Mouse (Mus musculus) left cerebral cortex, adult 9 months (tissue): Measurements from ENCODE around the gene Noct.

ENCODE experiments used
- DNase-seq, 2 experiments: peaks; one replicate each; pipeline ENCODE4 v3.0.0; 2022; ENCODE audit warnings: low spot score in 2 of 2

Noct gene

DNA sequence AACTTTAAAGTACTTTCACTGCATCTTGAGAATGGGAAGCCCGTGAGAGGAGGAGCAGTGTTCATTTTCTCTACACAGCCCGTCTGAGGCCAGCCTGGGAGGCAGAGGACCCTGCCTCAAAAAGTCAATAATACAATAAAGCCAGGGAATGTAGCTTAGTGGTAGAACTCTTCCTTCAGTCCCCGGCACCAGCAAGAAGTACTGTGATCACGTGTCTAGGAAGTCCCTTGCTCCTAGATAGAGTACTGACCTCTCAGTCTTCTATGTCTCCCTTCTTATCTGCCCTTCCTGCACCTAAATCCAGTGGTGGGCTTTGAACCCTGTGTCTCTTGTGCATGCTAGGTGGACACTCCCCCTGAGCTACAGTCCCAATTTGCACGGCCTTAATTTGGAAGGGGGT, 6.6 kb downstream of the Noct start:
- DNase-seq, result no peak

- DNase-seq, result no peak
Observed at GRCm38 (mm10) chr3:51231499-51231898, 7.3 kb downstream of the Noct start.

- DNase-seq, result no peak
Observed at GRCm38 (mm10) chr3:51232205-51232910, 8.1 kb downstream of the Noct start.

DNA sequence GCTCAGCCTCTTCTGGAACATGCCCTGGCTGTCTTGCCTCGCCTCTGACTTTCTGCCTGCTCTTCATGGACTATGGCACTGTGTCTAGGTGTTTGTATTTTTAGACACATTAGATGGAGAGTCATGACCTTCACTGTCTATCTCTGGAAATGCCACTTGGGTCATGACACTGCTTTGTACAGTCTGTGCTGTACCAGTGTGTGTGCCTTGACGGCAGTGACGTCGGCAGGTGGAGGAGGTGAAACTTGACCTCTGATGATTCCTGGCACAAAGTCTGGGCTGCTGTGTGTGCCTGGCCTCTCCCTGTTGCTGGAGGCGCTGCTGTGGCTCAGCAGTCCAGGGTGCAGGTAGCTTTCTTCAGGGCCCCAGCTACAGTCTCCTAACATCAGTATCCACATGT, 9.2 kb downstream of the Noct start:
- DNase-seq, result no peak

GRCm38 (mm10) chr3:51233918-51234751, 9.9 kb downstream of the Noct start:
- peak; percentile 33 to 84 for DNase-seq

DNA sequence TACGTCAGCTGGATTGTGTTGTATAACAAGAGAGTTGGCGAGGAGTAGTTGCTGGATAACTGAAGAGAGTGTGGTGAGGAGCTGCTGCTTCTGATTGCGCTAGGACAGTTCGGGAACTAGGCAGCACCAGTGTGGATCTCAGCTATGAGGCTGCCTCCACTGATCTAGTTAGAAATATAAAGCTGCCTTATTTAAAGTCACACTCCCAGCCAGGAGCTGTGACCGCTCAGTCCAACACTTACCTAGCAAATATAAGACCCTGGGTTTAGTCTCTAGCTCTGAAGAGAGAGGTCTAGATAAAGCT, 10.5 kb downstream of the Noct start:
- DNase-seq, result no peak

GRCm38 (mm10) chr3:51238515-51238914, 14.3 kb downstream of the Noct start:
- no peak for DNase-seq

DNA sequence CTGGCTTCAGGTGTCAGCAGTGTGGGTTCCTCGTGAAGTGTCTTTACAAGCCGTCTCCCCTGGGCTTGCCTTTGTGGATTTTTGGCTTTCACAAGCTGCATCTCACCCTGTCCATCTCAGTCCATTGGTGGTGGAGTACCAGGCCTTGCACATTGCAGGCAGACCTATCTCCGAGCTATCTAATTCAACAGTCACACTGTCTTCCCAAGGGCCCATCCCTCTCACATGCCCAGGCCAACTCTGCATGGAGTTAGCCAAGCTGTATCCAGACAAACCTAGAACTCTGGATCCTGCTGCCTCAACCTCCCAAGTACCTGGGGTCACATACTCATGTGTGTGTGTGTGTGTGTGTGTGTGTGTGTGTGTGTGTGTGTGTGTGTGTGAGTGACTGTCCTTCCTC, 15.3 kb downstream of the Noct start:
- DNase-seq, result no peak

DNA sequence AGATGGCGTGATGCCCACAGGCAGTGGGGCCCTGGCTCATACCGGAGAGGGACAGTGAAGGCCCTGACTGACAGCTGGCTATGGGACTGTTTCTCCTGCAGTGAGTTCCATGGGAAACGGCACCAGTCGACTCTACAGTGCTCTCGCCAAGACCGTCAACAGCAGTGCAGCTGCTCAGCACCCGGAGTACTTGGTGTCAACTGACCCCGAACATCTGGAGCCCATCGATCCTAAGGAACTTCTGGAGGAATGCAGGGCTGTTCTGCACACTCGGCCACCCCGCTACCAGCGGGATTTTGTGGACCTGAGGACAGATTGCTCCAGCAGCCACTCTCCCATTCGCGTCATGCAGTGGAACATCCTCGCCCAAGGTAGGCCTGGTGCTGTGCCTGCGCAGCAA, 23.5 kb downstream of the Noct start:
- no peak for DNase-seq

- no peak for DNase-seq
Observed at GRCm38 (mm10) chr3:51248600-51248999, 24.4 kb downstream of the Noct start.

DNA sequence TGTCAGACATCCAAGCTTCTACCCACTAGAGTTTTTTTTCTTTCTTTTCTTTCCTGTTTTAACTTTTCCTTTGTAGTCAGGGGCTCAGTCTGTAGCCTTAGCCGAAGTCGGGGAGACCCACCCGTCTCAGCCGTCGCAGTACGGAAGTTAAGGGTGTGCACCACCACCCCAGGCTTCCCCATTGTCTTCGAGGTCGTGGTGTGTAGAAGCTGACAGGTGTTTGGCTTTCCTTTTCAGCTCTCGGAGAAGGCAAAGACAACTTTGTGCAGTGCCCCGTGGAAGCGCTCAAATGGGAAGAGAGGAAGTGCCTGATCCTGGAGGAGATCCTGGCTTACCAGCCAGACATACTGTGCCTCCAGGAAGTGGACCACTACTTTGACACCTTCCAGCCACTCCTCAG, 25.2 kb downstream of the Noct start:
- DNase-seq, result no peak

- DNase-seq, result no peak
Observed at GRCm38 (mm10) chr3:51249866-51250265, 25.6 kb downstream of the Noct start.

DNA sequence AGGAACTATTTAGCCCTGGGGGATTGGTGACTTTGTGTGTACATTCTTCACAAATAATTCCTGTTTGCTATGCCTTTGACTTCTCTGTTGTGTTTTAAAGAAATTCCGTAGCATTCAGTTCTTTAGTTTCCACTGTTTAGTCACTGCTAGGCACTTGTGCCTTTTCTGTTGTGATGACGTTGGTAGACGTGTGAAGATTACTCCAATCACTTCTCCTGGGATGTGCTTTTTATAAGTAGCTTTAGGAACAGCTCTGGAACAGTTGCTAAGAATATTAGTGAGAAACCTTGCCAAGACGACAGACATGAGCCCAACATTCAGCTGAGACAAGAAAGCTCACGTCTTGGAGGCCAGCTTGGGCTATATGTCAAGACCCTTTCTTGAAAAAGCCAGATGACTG, 26.8 kb downstream of the Noct start:
- no peak for DNase-seq

DNA sequence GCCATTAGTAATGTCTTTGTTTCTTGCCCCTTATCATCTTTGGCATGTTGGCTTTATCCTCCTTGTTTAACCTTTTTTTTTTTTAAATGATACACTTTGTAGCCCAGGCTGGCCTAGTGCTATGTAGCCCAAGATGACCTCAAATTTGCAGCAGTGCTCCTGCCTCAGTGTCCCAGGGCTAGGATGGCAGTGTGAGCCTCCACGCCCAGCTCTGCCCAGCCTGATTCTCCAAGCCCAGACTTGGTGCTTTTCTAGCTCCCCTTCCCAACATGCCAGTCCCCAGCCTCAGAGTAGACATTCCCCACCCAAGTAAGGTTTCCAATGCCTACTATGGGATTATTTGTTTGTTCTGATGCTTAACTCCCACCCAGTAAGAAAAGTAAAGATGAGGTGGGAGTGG, 28.0 kb downstream of the Noct start:
- no peak for DNase-seq

DNA sequence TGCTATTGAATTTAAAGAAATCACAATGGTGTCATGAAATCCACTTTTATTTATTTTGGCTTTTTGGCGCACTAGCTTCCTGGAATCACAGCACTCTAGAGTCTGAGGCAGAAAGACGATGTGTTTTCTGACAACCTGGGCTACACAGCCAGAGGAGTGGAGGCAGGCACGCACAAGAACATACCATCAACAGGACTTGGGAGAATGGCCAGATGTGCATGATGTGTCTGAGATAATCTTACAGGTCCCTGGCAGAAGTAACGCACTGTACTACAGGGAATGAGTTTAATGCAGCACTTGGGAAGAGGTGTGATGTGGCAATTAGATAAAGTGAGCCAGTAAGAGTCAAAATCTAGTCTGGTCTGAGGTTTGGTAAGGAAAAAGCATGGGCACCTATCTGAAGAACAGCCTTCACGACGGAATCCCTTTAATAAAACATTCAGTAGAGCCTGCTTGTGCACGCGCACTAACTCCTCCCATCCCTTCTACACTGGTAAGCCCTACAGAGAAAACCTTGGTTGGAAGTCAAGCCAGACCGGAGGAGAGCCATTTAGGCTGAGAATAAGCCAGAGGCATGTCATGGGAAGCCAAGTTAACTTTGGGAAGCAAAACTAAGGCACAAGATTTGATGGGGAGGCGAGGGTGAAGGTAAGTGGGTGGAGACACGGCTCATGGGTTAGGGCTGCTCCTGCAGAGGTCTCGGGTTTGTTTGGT, 28.6 kb downstream of the Noct start:
- DNase-seq, result no peak

DNA sequence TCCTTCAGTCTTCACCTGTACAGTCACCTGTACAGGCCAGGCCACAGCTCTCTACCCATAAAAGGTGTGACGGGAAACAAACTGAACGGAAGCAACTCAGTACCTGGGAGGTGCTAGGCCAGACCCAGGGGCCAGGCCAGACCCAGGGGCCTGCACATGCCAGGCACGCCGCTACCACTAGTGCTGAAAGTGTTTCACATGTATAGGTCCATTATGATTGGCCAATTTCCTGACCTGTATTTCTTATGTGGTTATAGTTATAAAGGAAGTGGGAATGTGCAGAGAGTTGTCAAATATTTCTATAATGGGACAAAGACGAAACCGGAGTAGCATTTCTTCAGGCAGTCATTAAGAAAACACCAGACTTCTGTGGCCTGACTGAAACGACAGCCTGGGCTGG, 30.5 kb downstream of the Noct start:
- DNase-seq, result no peak

DNA sequence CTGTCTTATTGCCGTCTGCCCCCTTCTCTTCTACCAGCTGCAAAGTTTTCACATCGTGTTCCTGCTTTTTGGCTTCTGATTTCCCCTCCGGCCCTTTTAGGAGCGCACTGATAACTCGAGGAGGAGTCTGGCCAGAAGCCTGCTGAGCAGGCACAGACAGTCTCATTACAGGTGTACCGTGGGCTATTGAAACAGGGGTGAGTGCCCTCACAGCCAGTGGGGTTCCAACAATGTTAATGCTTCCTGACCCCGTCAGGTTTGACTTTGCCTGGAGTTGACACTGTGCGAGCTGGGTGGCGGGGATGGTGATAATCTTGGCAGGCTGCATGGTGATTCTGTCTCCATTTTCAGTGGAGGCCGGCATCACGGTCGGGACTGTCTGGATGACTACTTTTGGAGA, 32.2 kb downstream of the Noct start:
- DNase-seq, result no peak

GRCm38 (mm10) chr3:51258070-51258469, 33.8 kb downstream of the Noct start:
- DNase-seq, result no peak

DNA sequence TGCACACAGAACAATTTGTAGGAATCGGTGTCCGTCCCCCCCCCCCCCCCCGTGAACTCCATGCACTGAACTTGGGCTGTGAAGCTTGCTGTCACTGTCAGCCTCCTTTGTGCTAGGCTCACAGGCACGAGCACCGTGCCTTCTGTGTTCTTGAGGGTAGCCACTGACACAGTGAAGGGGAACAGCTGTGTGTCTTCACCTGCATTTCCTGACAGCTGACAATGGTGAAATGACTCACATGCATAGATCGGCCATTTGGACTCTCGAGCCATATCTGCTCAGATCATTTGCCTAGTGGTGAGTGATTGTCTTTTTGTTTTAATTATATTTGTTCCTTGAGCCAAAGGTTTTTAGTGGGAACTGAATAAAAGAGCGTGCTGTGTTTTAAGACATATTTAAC, 38.7 kb downstream of the Noct start:
- DNase-seq, result no peak

DNA sequence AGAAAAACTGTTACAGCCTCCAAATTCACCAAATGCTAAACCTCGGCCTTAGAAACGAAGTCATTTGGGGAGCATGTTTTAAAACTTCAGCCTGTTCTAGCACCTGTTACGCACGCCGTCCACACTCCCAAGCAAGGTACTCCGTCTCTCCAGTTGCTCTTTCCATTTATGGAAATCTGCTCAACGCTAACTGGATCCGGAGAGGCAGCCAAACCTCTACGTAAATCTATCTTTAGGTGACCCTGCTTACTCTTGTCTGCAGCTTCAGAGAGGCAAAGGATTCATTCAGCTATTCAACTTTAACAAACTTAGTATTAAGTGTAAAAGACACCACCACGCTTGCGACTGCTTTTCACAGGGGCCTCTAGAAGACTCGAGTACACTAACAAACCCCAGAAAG, 44.2 kb downstream of the Noct start:
- DNase-seq, result no peak

GRCm38 (mm10) chr3:51270069-51270817, 46.0 kb downstream of the Noct start:
- no peak for DNase-seq

DNA sequence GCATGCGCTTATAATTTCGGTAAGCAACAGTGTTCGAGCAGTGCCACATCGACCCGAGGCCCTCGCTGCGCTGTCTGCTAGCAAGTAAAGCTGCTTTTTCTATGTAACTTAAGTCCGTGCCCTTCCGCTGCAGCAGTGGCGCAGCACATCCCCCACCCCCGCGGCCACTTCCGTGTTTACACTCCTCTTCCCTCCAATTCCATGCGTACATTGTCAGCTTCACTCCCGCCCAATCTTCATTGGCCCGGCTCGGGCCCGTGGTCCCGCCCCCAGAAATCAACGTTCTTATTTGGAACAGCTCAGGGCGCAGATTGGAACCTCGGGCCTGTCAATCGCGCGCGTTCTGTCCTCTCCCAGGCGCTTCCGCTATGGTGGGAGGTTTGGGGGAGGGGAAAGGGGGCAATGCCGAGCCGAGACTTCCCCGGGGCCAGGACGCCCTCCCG, 51.7 kb downstream of the Noct start:
- DNase-seq, result peak; percentile 96 to 98
